Mouse (Mus musculus): ENCODE measurements around the gene Snrpg. TPM values are rescaled to one million over a fixed set of nuclear protein-coding genes. Genes with fewer than 3 reads are reported as not detected.

Snrpg gene
- polyA plus RNA-seq, 1 experiment = 3.6 TPM

DNA sequence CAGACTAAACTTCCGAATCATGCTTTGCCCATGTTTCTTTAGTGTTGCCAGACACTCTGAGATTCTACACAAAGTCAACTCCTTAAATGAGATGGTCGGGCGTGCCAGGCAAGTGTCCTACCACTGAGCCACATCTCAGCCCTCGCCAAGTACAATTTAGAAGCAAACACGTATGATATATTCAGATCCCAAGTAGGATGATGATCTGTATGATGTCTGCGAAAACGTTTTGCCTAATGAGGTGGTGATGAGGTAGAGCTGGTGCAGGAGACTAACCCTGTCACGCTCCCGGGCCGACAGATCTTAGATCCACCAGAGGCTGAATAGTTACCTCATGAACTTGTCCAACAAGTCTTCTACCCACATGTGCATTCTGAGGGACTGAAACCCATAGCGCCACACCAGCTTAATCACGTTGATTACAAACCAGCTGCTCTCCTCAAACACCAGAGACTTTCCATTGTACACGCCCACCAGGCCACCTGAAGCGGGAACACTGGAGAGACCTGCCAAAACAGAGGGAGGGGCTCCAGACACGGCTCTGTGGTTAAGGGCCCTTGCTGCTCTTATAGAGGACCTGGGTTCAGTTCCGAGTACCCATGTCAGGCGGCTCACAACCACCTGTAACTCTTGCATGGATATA lies 23.1 kb downstream of the Snrpg start:
- H3K27me3 ChIP-seq (ENCODE audit: control insufficient read depth) = peaks cover 16% of the 10 kb centered on the region
- H3K36me3 ChIP-seq (ENCODE audit: control insufficient read depth) = peaks cover 38% of the 10 kb centered on the region

DNA sequence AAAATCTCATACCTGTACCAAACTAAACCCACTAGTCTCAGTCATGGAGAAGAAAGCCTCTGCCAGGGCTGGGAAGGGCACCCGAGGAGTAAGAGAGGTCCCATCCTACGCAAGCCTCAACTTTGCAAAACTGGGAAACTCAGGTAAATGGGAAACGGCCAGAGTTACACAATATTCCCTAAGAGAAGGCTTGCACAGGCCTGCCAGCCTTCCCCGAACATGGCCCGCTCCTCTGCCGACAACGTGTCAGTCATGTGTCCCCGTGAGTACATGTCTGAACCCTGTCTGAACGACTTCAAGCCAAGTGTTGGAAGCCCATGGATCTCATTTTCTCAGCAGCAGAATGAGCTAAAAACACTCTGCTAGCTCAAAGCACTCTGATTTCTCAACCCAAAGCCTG lies 23.9 kb downstream of the Snrpg start:
- no peaks in the 10 kb centered on the region for H3K9me3 ChIP-seq (ENCODE audit: control insufficient read depth, low read length)
- H3K36me3 ChIP-seq (ENCODE audit: control insufficient read depth) = peaks cover 34% of the 10 kb centered on the region
- peaks cover 18% of the 10 kb centered on the region for H3K27me3 ChIP-seq (ENCODE audit: control insufficient read depth)
- peaks cover 41% of the 10 kb centered on the region for H3K4me1 ChIP-seq (ENCODE audit: control insufficient read depth)
- no peak for TF ChIP-seq TAL1 (IDR thresholded peaks at IDR 0.05; ENCODE audit: low read length)
- TF ChIP-seq GATA1 (IDR thresholded peaks at IDR 0.05; ENCODE audit: low read length) = no peak
- H3K4me3 ChIP-seq (replicated peaks) = peak overlapping the region; percentile 23

More for the DNA sequence above, 23.1 kb downstream of the Snrpg start:
- Histone ChIP-seq H3K4me1 (ENCODE audit: control insufficient read depth) (peaks cover 41% of the 10 kb centered on the region), H3K9me3 (ENCODE audit: control insufficient read depth, low read length) (no peaks in the 10 kb centered on the region), H3K4me3 (replicated peaks) (no peak overlapping the region)
- TF ChIP-seq TAL1 (IDR thresholded peaks at IDR 0.05; ENCODE audit: low read length) = no peak
- no peak for TF ChIP-seq GATA1 (IDR thresholded peaks at IDR 0.05; ENCODE audit: low read length)

DNA sequence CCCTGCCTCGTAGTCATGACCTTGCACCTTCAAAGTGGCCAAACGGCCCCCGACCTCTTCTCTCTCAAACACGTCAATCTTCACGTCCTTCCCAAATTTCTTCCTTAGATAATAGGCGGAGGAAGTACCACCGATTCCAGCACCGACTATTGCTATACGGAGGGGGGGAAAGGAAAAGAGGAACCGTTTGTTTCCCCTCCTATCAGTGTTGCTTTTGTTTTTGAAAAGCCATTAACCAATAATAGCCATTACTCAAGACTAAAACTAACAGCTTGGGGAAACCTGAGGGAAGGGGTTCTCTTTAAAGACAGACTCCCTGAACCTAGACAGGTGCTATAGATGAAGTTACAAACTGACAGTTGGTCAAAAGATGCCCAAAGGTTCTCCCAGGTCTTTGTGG lies 24.9 kb downstream of the Snrpg start:
- H3K4me1 ChIP-seq (ENCODE audit: control insufficient read depth) = peaks cover 46% of the 10 kb centered on the region

DNA sequence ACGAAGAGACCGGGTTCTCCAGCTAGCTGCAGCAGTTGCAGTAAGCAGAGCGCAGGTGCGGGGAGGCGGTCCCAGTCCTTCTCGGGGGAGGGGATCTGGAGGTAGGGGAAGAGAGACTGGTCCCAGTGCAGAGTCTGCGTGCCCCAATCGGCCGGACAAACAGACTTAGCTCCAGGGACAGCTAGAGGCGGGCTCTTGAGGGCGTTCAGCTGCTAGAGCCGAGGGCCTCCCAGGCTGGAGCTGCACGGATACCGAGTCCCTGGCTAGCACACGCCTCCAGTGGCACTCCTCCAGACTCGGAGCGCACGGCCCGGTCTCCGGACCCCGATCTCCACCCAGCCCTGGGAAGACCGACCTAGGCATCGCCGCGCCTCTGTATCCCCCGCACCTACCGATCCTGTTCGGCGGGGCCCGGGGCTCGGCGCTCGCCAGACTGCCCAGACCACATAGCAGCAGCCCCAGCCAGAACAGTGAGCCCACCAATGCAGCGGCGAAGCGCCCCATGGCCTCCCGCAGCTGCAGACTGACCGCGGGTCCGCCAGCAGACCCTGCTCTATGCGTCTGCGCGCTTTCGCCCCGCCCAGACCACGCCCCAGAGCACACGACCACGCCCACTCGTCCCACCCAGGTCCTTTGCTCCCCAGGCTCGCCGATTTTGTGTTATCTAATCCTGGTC lies 25.6 kb downstream of the Snrpg start, which contains the start of gene Pcyox1:
Pcyox1 (minus strand) TSS at position 574 of the 676 bp plus-strand sequence.
- no peaks in the 10 kb centered on the region for H3K9me3 ChIP-seq (ENCODE audit: control insufficient read depth, low read length)
- peaks cover 53% of the 10 kb centered on the region for H3K4me1 ChIP-seq (ENCODE audit: control insufficient read depth)
- TF ChIP-seq TAL1 (IDR thresholded peaks at IDR 0.05; ENCODE audit: low read length) = no peak
- no peak for TF ChIP-seq GATA1 (IDR thresholded peaks at IDR 0.05; ENCODE audit: low read length)

More for the DNA sequence above, 24.9 kb downstream of the Snrpg start:
- Histone ChIP-seq H3K36me3 (ENCODE audit: control insufficient read depth) (peaks cover 25% of the 10 kb centered on the region), H3K9me3 (ENCODE audit: control insufficient read depth, low read length) (no peaks in the 10 kb centered on the region), H3K27me3 (ENCODE audit: control insufficient read depth) (peaks cover 18% of the 10 kb centered on the region), H3K4me3 (replicated peaks) (peak overlapping the region; percentile 96)
- TF ChIP-seq GATA1 (IDR thresholded peaks at IDR 0.05; ENCODE audit: low read length) (no peak), TAL1 (IDR thresholded peaks at IDR 0.05; ENCODE audit: low read length) (no peak)

DNA sequence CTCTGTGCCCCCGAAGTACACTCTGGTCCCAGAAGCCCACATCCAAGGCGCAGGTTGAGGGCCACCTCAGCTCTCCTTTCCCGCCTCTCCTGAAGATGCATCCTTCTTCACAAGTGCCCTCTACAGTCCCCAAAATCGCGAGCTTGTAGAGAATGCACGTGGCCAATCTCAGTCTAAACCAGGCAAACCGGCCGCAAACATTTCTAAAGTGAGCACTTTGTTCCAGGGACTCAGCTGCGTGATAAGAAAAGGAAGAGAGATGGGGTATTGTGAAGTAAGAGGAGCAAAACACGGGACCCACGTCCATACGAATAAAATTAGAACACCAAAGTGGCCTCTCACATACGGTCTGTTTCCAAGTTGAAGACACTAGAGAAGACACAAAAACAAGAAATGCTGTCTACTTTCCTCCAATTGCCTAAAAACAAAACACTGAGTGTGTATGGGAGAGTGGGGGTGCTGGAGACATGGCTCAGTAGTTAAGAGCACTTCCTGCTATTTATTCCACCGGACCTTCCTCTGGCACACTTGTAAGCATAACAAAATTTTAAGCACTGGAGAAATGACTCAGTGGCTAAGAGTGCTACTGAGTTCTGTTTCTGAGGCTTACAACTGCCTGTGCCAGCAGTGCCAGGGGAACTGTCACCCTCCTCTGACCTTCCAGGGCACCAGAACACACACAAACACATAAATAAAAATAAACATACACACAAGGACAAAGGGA lies 26.3 kb downstream of the Snrpg start:
- peaks cover 10% of the 10 kb centered on the region for H3K36me3 ChIP-seq (ENCODE audit: control insufficient read depth)
- H3K4me1 ChIP-seq (ENCODE audit: control insufficient read depth) = peaks cover 53% of the 10 kb centered on the region
- H3K4me3 ChIP-seq (replicated peaks) = peak overlapping the region; percentile 96
- H3K9me3 ChIP-seq (ENCODE audit: control insufficient read depth, low read length) = no peaks in the 10 kb centered on the region
- TF ChIP-seq GATA1 (IDR thresholded peaks at IDR 0.05; ENCODE audit: low read length) = no peak
- TF ChIP-seq TAL1 (IDR thresholded peaks at IDR 0.05; ENCODE audit: low read length) = no peak
- H3K27me3 ChIP-seq (ENCODE audit: control insufficient read depth) = peaks cover 18% of the 10 kb centered on the region

More for the DNA sequence above, 25.6 kb downstream of the Snrpg start, which contains the start of gene Pcyox1:
- H3K27me3 ChIP-seq (ENCODE audit: control insufficient read depth) = peaks cover 18% of the 10 kb centered on the region
- peaks cover 17% of the 10 kb centered on the region for H3K36me3 ChIP-seq (ENCODE audit: control insufficient read depth)
- peak within 1 kb of the TSS; percentile 96 for H3K4me3 ChIP-seq (replicated peaks)

DNA sequence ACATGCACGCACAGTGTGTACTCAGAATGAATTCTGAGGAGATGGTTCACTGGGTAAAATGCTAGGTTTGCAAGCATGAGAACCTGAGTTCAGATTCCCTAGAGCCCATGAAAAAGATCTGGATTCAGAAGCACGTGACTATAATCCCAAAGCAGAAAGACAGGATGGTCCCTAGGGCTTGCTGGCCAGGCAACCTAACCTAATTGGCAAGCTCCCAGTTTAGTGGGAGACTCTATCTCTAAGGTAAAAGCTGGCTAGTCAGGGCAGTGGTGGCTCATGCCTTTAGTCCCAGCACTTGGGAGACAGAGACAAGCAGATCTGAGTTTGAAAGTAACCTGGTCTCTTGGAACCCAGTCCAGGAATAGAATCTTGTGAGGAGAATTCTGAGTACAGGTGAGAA lies 27.9 kb downstream of the Snrpg start:
- Histone ChIP-seq H3K4me1 (ENCODE audit: control insufficient read depth) (peaks cover 60% of the 10 kb centered on the region), H3K36me3 (ENCODE audit: control insufficient read depth) (peaks cover 4% of the 10 kb centered on the region), H3K4me3 (replicated peaks) (no peak overlapping the region), H3K9me3 (ENCODE audit: control insufficient read depth, low read length) (no peaks in the 10 kb centered on the region), H3K27me3 (ENCODE audit: control insufficient read depth) (peaks cover 18% of the 10 kb centered on the region)
- TF ChIP-seq TAL1 (IDR thresholded peaks at IDR 0.05; ENCODE audit: low read length) = no peak
- TF ChIP-seq GATA1 (IDR thresholded peaks at IDR 0.05; ENCODE audit: low read length) = no peak

DNA sequence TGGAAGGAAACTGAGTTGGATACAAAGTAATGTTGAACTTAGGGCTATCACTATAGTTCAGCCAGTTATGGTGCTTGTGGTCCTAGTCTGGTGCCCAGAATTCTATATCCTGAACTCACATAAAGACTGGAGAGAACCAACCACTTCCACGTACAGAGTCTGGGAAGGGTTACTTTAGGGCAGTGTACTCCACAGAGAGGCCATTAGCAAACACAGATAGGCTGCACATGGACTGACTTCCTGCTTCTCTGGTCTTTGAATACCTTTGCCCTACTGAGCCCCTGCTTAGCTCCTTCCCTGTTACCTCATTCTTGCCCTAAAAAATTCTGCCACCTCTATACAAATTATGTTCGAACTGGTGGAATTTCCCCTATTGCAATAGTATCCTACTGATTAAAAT lies 28.9 kb downstream of the Snrpg start:
- TF ChIP-seq GATA1 (IDR thresholded peaks at IDR 0.05; ENCODE audit: low read length) (no peak), TAL1 (IDR thresholded peaks at IDR 0.05; ENCODE audit: low read length) (no peak)
- Histone ChIP-seq H3K4me1 (ENCODE audit: control insufficient read depth) (peaks cover 55% of the 10 kb centered on the region), H3K27me3 (ENCODE audit: control insufficient read depth) (peaks cover 18% of the 10 kb centered on the region), H3K36me3 (ENCODE audit: control insufficient read depth) (no peaks in the 10 kb centered on the region), H3K4me3 (replicated peaks) (no peak overlapping the region), H3K9me3 (ENCODE audit: control insufficient read depth, low read length) (no peaks in the 10 kb centered on the region)

DNA sequence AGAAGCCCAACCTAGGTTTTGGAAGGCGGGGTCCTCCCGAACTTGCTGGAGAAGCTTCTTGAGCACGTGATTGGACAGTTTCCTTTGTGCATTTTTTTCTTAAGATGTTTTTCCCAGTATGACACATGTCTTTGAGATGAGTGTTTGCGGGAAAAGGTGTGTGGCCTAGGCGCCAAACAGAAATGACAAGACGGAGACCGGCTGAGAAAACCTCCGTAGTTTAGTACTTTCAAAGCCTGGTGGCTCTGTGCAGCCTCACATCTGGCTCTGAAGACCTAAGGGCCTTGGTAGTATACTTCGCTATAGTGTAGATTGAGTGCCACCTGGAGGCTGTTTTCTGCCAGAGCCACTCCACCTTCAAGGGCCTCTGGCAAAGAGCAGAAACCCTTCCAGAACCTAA lies 29.9 kb downstream of the Snrpg start:
- peak overlapping the region; percentile 35 for H3K4me3 ChIP-seq (replicated peaks)
- peaks cover 56% of the 10 kb centered on the region for H3K4me1 ChIP-seq (ENCODE audit: control insufficient read depth)

More for the DNA sequence above, 29.9 kb downstream of the Snrpg start:
- H3K36me3 ChIP-seq (ENCODE audit: control insufficient read depth) = no peaks in the 10 kb centered on the region
- TF ChIP-seq GATA1 (IDR thresholded peaks at IDR 0.05; ENCODE audit: low read length) (no peak), TAL1 (IDR thresholded peaks at IDR 0.05; ENCODE audit: low read length) (no peak)
- H3K27me3 ChIP-seq (ENCODE audit: control insufficient read depth) = peaks cover 18% of the 10 kb centered on the region
- H3K9me3 ChIP-seq (ENCODE audit: control insufficient read depth, low read length) = no peaks in the 10 kb centered on the region
